Comparison of ENCODE assay signal across 8 mouse cellular contexts in the genomic region with DNA sequence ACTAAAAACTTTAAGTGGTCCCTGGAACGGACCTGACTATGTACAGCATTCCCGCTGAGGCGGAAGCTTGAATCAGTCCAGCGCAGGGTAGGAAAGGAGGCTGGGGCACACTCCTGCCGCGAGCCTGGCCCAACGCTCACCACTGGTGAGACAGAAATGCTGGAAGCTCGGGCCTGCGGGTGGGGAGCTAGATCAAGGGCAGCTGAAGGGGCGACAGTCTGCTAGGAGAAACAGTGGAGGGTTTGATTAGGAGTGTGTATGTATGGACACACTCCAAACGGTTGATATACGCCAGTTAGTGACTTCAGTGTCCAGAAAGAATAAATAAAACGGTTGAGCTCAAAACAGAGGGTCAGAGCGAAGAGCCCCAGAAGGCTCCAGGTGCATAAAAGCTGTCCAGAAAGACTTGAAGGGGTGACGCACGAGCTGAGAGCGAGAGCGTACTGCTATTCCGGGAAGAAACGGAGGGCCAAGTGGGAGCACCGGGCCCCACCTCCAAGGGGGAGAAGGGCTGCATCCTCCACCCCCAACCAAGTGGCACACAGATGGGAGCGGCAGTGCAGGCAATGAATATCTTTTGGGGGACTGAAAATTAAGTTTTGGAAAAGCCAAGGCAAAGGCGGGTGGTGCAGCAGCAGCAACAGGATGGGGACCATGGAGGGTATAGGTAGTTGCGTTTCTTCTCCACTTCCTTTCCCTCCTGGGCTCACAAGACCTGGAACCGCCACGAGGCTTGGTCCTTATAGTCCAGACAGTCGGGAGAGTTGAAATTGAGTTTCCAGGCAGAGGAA. TPM values are rescaled to one million over a fixed set of nuclear protein-coding genes. Genes with fewer than 3 reads are reported as not detected.
DNase-seq lines count a peak whose midpoint lies in the region; ATAC-seq lines count a peak whose summit lies in the region.
"Had no signal": no experiment of that assay in that cellular context is flagged by ENCODE, and none has a peak within 500 bp of the region (broad histone marks: within the 10 kb centered on the region; RNA-seq: fewer than 3 reads in every experiment).

No protein-coding gene starts in this region.

- H3K9me3 ChIP-seq in embryonic facial prominence, embryonic 12.5 days: no peaks in the 10 kb centered on the region
- no peaks in the 10 kb centered on the region for H3K9me3 ChIP-seq in heart, embryonic 15.5 days (replicated peaks)
- H3K9me3 ChIP-seq in midbrain, embryonic 16.5 days (replicated peaks; ENCODE audit: control insufficient read depth, low read length, poor library complexity, severe bottlenecking): no peaks in the 10 kb centered on the region
- H3K9me3 ChIP-seq: liver, embryonic 15.5 days had no signal

- no peaks in the 10 kb centered on the region for H3K36me3 ChIP-seq in embryonic facial prominence, embryonic 12.5 days
- no peaks in the 10 kb centered on the region for H3K36me3 ChIP-seq in heart, embryonic 15.5 days
- H3K36me3 ChIP-seq in midbrain, embryonic 16.5 days (ENCODE audit: control insufficient read depth, insufficient read depth, low read length): no peaks in the 10 kb centered on the region
- H3K36me3 ChIP-seq: liver, embryonic 15.5 days had no signal

- H3K4me3 ChIP-seq in embryonic facial prominence, embryonic 12.5 days: peak overlapping the region; percentile 30
- peak overlapping the region; percentile 43 for H3K4me3 ChIP-seq in heart, embryonic 15.5 days
- H3K4me3 ChIP-seq in midbrain, embryonic 16.5 days (ENCODE audit: low read depth, low read length): peak overlapping the region; percentile 38
- H3K4me3 ChIP-seq: liver, embryonic 15.5 days had no signal

- peak; percentile 6 to 7 for DNase-seq in left cerebral cortex, adult 18-20 months (ENCODE audit: low spot score in 2 of 2)
- no peak for DNase-seq in left cerebral cortex, adult 9 months (ENCODE audit: low spot score in 2 of 2)
- no peak for DNase-seq in layer of hippocampus, adult 9-11 months

- peaks cover 14% of the 10 kb centered on the region for H3K4me1 ChIP-seq in embryonic facial prominence, embryonic 12.5 days
- peaks cover 33% of the 10 kb centered on the region for H3K4me1 ChIP-seq in heart, embryonic 15.5 days (replicated peaks)
- peaks cover 13% of the 10 kb centered on the region for H3K4me1 ChIP-seq in midbrain, embryonic 16.5 days (ENCODE audit: control insufficient read depth, insufficient read depth, low read length)

- peaks cover 71% of the 10 kb centered on the region for H3K27me3 ChIP-seq in embryonic facial prominence, embryonic 12.5 days
- H3K27me3 ChIP-seq in heart, embryonic 15.5 days: peaks cover 92% of the 10 kb centered on the region
- peaks cover 21% of the 10 kb centered on the region for H3K27me3 ChIP-seq in midbrain, embryonic 16.5 days (ENCODE audit: control insufficient read depth, insufficient read depth, low read depth, low read length)

- no peak for ATAC-seq in embryonic facial prominence, embryonic 12.5 days (ENCODE audit: insufficient number of reproducible peaks, insufficient read depth, low FRiP score, low TSS enrichment)
- ATAC-seq in heart, embryonic 15.5 days (replicated peaks; ENCODE audit: insufficient number of reproducible peaks, insufficient read depth, low FRiP score, low read depth): no peak
- no peak for ATAC-seq in midbrain, embryonic 16.5 days
- ATAC-seq in erythroblast, adult 5-6 weeks (replicated peaks; ENCODE audit: low FRiP score, poor library complexity, severe bottlenecking): no peak

- 6% methylated on average over 27 of the region's 27 CpGs for WGBS in embryonic facial prominence, embryonic 12.5 days
- WGBS in heart, embryonic 15.5 days: 6% methylated on average over 27 of the region's 27 CpGs
- 14% methylated on average over 27 of the region's 27 CpGs for WGBS in midbrain, embryonic 16.5 days

- peak overlapping the region; percentile 44 for H3K4me2 ChIP-seq in embryonic facial prominence, embryonic 12.5 days (replicated peaks)
- H3K4me2 ChIP-seq in heart, embryonic 15.5 days: peak overlapping the region; percentile 69; the same call in 1 of the 2 replicates
- H3K4me2 ChIP-seq in midbrain, embryonic 16.5 days (ENCODE audit: low read length): peak overlapping the region; percentile 63

- peak overlapping the region; percentile 15; the same call in 1 of the 2 replicates for H3K9ac ChIP-seq in embryonic facial prominence, embryonic 12.5 days
- H3K9ac ChIP-seq in heart, embryonic 15.5 days: no peak overlapping the region
- peak overlapping the region; percentile 59 for H3K9ac ChIP-seq in midbrain, embryonic 16.5 days (ENCODE audit: low read depth, low read length)
- H3K9ac ChIP-seq: liver, embryonic 15.5 days had no signal

- no peak overlapping the region for H3K27ac ChIP-seq in embryonic facial prominence, embryonic 12.5 days
- no peak overlapping the region for H3K27ac ChIP-seq in heart, embryonic 15.5 days
- peak overlapping the region; percentile 5; the same call in 1 of the 2 replicates for H3K27ac ChIP-seq in midbrain, embryonic 16.5 days (ENCODE audit: low read length)
- H3K27ac ChIP-seq: liver, embryonic 15.5 days had no signal

RNA-seq across cellular contexts. Expression of a gene that starts 7.0 kb away (rescaled TPM):
- 1 to 10 TPM; 5.0 to 5.3 TPM for total RNA-seq in left cerebral cortex, adult 18-20 months (2021)
- 4.5 and 6.3 TPM in 2 replicates for polyA plus RNA-seq in embryonic facial prominence, embryonic 12.5 days (2016; fragmentation: Nextera tagmentation; extraction: Ambion mirVana)
- 0.15 and 0.46 TPM in 2 replicates for polyA plus RNA-seq in heart, embryonic 15.5 days (2015; fragmentation: Nextera tagmentation; extraction: Ambion mirVana)
- 9.8 and 11.0 TPM in 2 replicates for polyA plus RNA-seq in midbrain, embryonic 16.5 days (2015; fragmentation: Nextera tagmentation; extraction: Ambion mirVana)
- total RNA-seq in erythroblast, adult 5-6 weeks (2015; ENCODE audit: low replicate concordance): not detected in 2 replicates
- total RNA-seq in erythroblast, adult 5-6 weeks (2017; ENCODE audit: low replicate concordance): not detected in 2 replicates
- polyA plus RNA-seq: liver, embryonic 15.5 days had no signal

Comparison
In these comparisons a context has a peak if more than half of its experiments do, and no peak if none do; other contexts are left out.
1. DNase-seq: peak in left cerebral cortex, adult 18-20 months (2 of 2); none in left cerebral cortex, adult 9 months (0 of 2) and layer of hippocampus, adult 9-11 months (single experiment).
2. Peak in every context shown above with its lines, with median percentiles within 50 percentile points of each other: H3K4me2 ChIP-seq and H3K4me3 ChIP-seq.